Mouse (Mus musculus) cerebellum, postnatal 14 days (tissue): Measurements from ENCODE around the gene Cpsf7.
"Not testable (repeated sequence)": the region's sequence is repeated elsewhere in the genome, so short reads cannot be mapped to it uniquely, and the experiment has no call there.

Experiments used
- DNase-seq, 2 experiments: peaks; one replicate each; pipeline ENCODE4 v3.0.0; 2021; ENCODE audit warnings: mixed read lengths in 2 of 2

Gene Cpsf7

DNA sequence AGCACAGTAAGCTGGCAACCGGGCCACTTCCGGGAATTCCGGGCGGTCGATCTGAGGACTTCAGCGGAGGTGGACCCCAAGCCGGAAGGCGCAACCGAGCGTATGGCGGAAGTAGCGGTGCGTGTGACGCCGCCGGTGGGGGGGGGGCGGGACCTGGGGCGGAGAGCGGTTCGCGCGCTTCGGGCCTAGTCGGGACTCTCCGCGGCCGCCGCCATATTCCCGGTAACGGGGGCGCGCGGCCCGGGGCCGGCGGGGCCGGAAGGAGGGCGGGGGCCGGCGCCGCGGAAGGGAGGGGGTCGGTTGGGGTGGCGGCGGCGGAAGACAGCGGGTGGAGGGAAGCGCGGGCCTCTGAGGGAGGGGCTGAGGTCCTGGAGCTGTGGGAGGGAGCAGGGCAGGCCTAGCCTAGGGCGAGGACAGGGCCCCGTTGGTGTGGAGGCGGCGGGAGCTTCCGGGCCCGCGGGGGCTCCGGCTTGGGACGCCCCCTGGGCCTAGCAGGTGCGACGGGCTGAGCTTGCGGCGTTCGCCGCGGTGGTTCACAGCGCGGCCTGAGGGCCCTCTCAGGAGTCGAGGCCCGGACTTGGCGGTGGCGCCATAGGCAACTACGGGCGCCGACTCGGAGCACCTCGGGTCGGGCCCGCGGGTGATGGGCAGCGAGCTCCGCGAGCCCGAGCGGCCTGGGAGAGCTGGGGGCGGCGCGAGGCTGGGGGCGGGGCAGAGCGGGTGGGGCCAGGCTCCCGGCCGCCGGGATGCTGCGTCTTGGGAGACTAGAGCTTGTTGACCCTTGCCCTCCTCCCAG is at the start of gene Cpsf7:
Cpsf7 (plus strand) TSS at position 161 of the 796 bp plus-strand sequence.
- DNase-seq: peak; percentile 92 to 94

- no peak for DNase-seq
Measured at GRCm38 (mm10) chr19:10479541-10479940, 45.5 kb upstream of the Cpsf7 start.

- DNase-seq: peak; percentile 24 to 36
Measured at GRCm38 (mm10) chr19:10482703-10483102, 42.4 kb upstream of the Cpsf7 start, which contains the start of gene Ppp1r32. TSS of gene Ppp1r32 (minus strand) at chr19:10482928.

DNA sequence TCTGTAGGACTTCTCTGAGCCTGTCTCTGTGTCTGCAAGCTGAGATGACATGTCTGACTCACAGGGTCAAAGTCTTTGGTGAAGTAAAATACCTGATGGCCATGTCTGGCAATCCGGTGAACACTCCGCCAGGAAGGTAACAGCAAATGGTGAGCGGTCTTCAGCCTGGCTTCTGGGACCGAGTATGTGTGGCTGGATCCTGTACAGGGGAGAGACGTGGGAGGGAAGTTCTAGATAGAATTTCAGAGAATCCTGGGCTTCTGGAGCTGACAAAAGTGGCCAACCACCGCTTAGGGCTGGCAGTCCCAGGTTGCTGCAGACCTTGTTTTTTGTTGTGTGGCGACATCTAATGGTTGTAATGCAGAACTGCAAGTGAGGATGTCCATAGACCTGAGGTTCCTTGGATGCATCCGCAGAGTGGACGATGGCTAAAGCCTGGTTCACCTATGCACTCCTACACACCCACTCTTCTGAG is 38.8 kb upstream of the Cpsf7 start:
- DNase-seq: peak; percentile 66 to 76

DNA sequence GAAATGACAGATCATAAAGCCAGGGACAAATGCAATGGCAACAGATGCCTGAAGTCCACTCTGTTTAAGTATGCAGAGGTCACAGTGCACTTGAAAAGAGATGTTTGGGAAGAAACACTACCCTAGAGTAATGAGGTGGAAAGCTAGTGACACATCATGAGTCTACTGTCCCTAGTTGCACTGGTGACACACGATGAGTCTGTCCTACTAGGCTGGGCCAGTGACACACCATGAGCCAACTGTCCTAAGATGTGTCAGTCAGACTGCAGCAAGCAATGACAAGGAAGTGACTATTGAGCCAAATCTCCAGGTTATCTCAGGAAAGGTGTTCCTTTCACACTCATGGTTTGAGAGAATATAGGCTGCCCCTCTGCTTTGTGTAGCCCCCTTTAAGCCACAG is 29.4 kb upstream of the Cpsf7 start:
- DNase-seq: no peak

- DNase-seq: no peak
Measured at GRCm38 (mm10) chr19:10496976-10497375, 28.1 kb upstream of the Cpsf7 start.

DNA sequence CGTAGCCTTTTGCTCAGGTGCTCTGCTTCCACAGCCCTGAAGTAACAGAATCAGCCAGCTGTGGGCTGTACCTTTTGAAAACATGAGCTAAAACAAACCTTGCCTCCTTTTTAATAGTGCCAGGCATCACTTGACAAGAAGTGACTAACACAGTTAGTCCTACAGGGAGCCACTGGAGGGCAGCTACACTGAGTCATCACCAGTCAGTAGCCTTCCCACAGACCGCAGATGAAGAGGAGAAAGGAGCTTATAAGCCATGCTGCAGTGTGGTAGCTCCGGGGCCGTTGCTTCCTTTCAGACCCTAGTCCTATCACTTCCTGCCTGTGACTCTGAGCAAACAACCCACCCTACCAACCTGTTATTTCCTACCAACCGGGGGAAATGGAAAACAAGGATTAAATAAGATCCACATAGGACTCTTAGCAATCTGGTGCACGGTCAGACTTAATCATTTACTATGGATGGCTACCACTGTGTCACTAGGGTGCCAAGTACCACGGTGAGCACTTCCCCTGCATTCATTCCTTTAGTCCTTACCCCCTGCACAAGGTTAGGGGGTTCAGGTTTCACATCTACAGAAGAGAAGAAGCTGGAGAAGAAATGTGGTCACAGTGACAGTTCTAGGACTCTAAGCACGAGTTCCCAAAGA is 27.4 kb upstream of the Cpsf7 start:
- no peak for DNase-seq

DNA sequence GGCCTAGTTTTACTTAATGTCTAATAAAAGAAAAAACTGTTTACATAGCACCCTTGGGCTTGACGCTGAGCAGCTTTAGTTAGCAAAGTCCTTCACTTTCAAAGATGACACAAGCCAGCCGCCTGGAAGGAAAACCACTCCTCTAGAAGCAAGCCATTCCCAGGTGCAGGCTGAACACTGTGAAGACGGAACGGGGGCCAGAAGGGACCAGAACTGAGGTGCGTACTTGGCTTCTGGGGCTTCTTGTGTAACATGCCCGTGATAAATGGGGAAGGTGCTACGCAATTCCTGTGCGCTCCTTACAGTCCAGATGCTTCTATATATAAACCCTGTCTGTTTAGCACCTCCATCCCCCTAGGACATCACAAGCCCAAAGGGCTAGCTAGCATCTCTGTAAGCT is 24.5 kb upstream of the Cpsf7 start:
- no peak for DNase-seq

- DNase-seq: peak; percentile 68 to 70
Measured at GRCm38 (mm10) chr19:10502571-10502970, 22.5 kb upstream of the Cpsf7 start.

DNA sequence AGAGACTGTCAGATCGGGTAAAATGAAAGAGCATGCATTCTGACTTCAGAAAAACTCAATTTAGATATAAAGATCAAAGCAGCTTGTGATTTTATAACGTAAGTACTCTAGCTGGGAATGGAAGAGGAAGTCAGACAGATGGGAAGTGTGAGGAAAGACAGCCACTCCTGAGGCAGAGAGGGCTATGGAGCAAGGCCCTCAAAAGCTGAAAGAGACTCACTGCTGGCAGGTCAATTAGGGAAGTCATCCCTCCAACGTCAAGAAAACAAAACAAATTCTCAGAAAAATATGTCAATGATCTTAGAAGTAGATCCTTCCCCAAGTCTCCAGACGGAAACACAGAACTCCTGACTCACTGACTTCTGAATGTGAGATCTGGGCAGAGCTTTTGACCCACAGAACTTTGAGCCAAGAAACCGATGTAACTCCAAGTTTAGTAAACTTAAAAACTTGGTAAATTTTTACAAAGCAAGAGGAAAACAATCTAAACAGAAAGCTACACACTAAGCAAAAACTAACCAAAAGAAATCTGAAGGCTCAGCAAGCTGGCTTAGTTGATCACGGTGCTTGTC is 14.2 kb upstream of the Cpsf7 start:
- no peak for DNase-seq

GRCm38 (mm10) chr19:10520355-10520754 is 4.7 kb upstream of the Cpsf7 start:
- DNase-seq: peak in 1 of 2 experiments; percentile 19

GRCm38 (mm10) chr19:10521926-10522325 is 3.1 kb upstream of the Cpsf7 start:
- no peak for DNase-seq

DNA sequence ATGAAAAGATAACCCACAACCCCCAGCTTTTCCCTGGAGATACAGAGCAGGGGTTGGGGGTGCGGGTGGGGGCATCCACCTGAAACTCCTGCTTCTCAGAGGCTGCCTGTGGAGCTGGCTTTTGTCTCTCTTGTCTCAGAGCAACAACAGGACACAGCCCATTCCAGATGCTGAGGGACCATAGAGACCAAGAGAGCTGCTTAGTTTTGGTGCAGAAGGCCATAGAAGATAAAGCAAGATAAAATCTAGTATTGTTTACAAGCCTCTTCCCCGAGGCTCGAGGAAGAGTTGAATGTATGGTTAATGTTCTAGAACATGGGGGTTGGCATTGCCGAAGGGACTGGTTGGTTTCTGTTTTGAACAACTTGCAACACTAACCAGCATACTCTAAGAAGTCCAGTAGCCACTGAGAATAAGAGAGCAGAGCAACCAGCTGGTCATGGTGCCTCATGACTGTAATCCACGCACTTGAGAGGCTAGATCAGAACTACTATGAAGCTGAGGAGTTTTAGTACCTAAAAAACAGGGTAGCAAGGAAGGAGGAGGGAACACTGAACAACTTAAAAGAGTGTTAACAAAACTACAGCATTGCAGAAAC is 1.5 kb upstream of the Cpsf7 start:
- DNase-seq: no peak

GRCm38 (mm10) chr19:10524784-10525105 is 321 bp upstream of the Cpsf7 start:
- no peak for DNase-seq

DNA sequence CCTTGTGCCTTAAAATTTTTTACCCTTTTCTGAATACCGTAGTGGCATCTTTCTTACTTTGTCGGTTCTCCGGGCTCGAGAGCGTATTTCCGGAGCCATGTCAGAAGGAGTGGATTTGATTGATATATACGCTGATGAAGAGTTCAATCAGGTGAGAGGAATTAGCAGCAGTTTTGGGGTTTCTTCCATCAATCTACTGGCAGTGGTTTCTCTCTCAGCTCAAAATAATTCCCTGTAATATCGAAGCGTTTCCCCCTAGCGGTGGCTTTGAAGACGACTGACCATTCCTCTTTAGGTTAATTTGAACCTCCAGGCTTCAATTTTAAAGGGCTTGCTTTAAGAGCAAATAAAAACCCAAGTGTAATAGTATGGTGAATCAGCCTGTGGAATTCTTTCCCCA is 844 bp downstream of the Cpsf7 start, which contains the start of gene Sdhaf2:
Sdhaf2 (minus strand) TSS at position 233 of the 400 bp plus-strand sequence.
- DNase-seq: peak; percentile 66

- no peak for DNase-seq
Measured at GRCm38 (mm10) chr19:10530082-10530481, 5.0 kb downstream of the Cpsf7 start.

GRCm38 (mm10) chr19:10539454-10539853 is 14.4 kb downstream of the Cpsf7 start:
- no peak for DNase-seq

DNA sequence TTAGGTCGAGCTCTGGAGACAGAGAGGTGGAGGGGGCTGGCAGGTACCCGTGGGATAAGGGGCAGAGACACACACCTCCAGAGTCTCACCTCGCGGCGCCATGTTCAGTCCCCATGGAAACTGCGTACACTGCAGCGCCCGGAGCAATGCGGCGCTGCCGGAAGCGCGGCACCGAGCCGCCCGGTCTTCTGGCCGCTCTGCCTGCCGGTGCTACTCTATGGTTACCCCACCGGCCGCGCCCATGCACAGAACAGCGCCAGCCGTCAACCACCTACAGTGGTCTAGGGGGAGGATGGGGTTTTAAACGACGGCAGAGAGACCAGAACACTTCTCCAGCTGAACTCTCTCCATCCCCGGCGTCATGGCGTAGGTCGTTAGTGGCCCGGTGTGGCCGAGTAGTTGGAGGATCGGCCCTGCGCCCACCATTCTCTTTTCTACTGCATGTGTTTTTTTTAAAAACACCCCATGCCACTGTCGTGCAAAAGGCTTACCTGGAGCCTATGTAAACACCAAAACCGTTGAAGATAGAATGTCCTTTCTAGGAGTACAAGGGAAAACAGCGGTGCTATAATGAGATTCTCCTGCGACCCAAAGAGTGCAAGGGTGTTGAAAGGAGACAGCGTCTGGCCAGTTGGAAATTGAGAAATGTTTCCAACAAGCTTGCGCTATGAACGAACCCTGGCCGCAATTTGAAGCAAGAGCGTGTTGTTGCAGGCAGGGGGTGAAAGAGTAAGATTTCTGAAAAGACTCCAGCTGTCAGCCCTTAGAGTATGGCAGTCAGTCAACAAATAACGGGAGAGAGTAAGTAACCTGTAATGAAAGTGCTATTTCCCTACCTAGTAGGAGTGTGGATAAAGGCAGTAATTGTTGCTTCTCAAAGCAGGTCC is 30.8 kb downstream of the Cpsf7 start, which contains the start of gene Tmem216:
Tmem216 (minus strand) TSS at position 615 of the 887 bp plus-strand sequence.
- peak; percentile 89 to 90 for DNase-seq

DNA sequence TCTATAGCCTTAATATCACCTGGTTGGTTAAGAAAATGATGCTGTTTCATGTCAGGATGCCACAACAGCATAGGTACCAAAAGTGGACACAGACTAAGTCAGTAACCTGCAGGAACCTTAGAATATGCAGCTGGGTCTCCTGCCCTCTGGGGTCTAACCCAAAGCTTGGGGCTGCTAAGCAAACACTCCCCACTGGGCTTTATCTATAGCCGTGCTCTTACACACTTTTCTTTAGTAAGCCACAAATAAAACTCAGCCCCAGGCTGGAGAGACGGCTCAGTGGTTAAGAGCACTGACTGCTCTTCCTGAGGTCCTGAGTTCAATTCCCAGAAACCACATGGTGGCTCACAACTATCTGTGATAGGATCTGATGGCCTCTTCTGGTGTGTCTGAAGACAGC is 31.9 kb downstream of the Cpsf7 start:
- no peak for DNase-seq

DNA sequence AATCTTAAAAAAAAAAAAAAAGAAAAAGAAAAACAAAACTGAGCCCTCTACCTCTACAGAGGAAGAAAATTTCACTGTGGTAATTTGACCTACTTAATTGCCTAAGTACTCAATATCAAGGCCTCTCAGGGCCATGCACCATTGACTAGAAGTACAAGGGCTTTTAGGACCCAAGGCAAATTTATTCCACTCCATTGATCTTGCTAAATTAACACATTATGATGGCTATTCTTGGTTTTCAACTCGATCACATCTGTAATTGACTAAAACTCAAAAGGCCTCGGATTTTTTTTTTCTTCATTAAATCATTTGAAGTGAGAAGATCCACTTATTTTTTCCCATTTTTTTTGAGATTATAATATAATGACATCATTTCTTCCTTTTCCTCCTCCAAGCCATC is 32.4 kb downstream of the Cpsf7 start:
- no peak for DNase-seq

GRCm38 (mm10) chr19:10557837-10558375 is 32.8 kb downstream of the Cpsf7 start:
- not testable (repeated sequence) for DNase-seq

GRCm38 (mm10) chr19:10560108-10560507 is 35.0 kb downstream of the Cpsf7 start:
- no peak for DNase-seq
